Comparison of ENCODE assay signal across 9 mouse cellular contexts in genomic region chr6:52211170-52211935, GRCm38 (mm10). TPM values are rescaled to one million over a fixed set of nuclear protein-coding genes. Genes with fewer than 3 reads are reported as not detected.
DNase-seq lines count a peak whose midpoint lies in the region; ATAC-seq and TF ChIP-seq lines count a peak whose summit lies in the region.
"Had no signal": no experiment of that assay in that cellular context is flagged by ENCODE, and none has a peak within 500 bp of the region (broad histone marks: within the 10 kb centered on the region; RNA-seq: fewer than 3 reads in every experiment).

No protein-coding gene starts in this region.

- H3K9ac ChIP-seq in forebrain, embryonic 13.5 days, result no peak overlapping the region

- H3K27ac ChIP-seq in bone marrow macrophage, adult 2 months (ENCODE audit: insufficient read depth, low read depth, low read length), result no peak overlapping the region
- H3K27ac ChIP-seq in forebrain, embryonic 13.5 days, result no peak overlapping the region
- no peak overlapping the region for H3K27ac ChIP-seq in hindbrain, embryonic 10.5 days

- peak; percentile 81 for DNase-seq in hindbrain, embryonic 10.5 days (ENCODE audit: low spot score)
- DNase-seq in layer of hippocampus, adult 9-11 months, result peak; percentile 26
- DNase-seq in lung, postnatal 25 days (ENCODE audit: low spot score), result peak; percentile 72
- DNase-seq in ovary, postnatal 36 days (ENCODE audit: low spot score), result peak; percentile 76
- peak; percentile 82 for DNase-seq in urinary bladder, postnatal 25 days (ENCODE audit: low spot score)

- no peak overlapping the region for H3K4me2 ChIP-seq in forebrain, embryonic 13.5 days

- 1% methylated on average over 37 of the region's 37 CpGs for WGBS in forebrain, embryonic 13.5 days
- under 1% methylated on average over 37 of the region's 37 CpGs for WGBS in hindbrain, embryonic 10.5 days

- H3K4me3 ChIP-seq in E14TG2a.4 (replicated peaks; ENCODE audit: low read length), result 0 out of 2 replicates have a peak overlapping the region, but pooled peaks have one; percentile 26
- peak overlapping the region; percentile 55 for H3K4me3 ChIP-seq in bone marrow macrophage, adult 2 months (ENCODE audit: insufficient read depth, low read length)
- H3K4me3 ChIP-seq in forebrain, embryonic 13.5 days, result no peak overlapping the region
- no peak overlapping the region for H3K4me3 ChIP-seq in hindbrain, embryonic 10.5 days

- no peak for TF ChIP-seq POLR2A in bone marrow macrophage, adult 2 months (IDR thresholded peaks at IDR 0.05; ENCODE audit: borderline replicate concordance, low read depth, low read length)

- TF ChIP-seq CTCF in E14TG2a.4 (conservative IDR thresholded peaks at IDR 0.05; ENCODE audit: low read length), result no peak
- peak; percentile 10; the same call in 1 of the 2 replicates for TF ChIP-seq CTCF in bone marrow macrophage, adult 2 months (IDR thresholded peaks at IDR 0.05; ENCODE audit: low read depth, low read length)

- peaks cover 50% of the 10 kb centered on the region for H3K4me1 ChIP-seq in E14TG2a.4 (replicated peaks; ENCODE audit: low read depth, low read length)
- H3K4me1 ChIP-seq in bone marrow macrophage, adult 2 months (ENCODE audit: control insufficient read depth, insufficient read depth, low read length), result peaks cover 4% of the 10 kb centered on the region
- H3K4me1 ChIP-seq in forebrain, embryonic 13.5 days, result 0 out of 2 replicates have a peak, but pooled peaks cover 8% of the 10 kb centered on the region
- H3K4me1 ChIP-seq in hindbrain, embryonic 10.5 days (replicated peaks), result peaks cover 9% of the 10 kb centered on the region

- H3K36me3 ChIP-seq in E14TG2a.4 (ENCODE audit: insufficient read depth, low read length), result no peaks in the 10 kb centered on the region
- H3K36me3 ChIP-seq in forebrain, embryonic 13.5 days (ENCODE audit: poor library complexity, severe bottlenecking), result no peaks in the 10 kb centered on the region
- H3K36me3 ChIP-seq in hindbrain, embryonic 10.5 days, result no peaks in the 10 kb centered on the region

- H3K27me3 ChIP-seq in E14TG2a.4 (ENCODE audit: insufficient read depth, low read length), result peaks cover 98% of the 10 kb centered on the region
- H3K27me3 ChIP-seq in forebrain, embryonic 13.5 days, result peaks cover 100% of the 10 kb centered on the region
- peaks cover 100% of the 10 kb centered on the region for H3K27me3 ChIP-seq in hindbrain, embryonic 10.5 days (ENCODE audit: insufficient read depth, poor library complexity, severe bottlenecking)

- peak; percentile 48 for ATAC-seq in forebrain, embryonic 13.5 days

- H3K9me3 ChIP-seq in E14TG2a.4 (ENCODE audit: low read length), result no peaks in the 10 kb centered on the region
- H3K9me3 ChIP-seq in forebrain, embryonic 13.5 days (replicated peaks), result no peaks in the 10 kb centered on the region
- H3K9me3 ChIP-seq in hindbrain, embryonic 10.5 days, result no peaks in the 10 kb centered on the region

RNA-seq across cellular contexts. Expression of gene Hoxa3, which starts 1.8 kb away (rescaled TPM):
- not detected in 2 replicates for polyA plus RNA-seq in bone marrow macrophage, adult 2 months (2012; ENCODE audit: insufficient read depth, insufficient read length, missing spikeins)
- polyA plus RNA-seq in forebrain, embryonic 13.5 days (2015; fragmentation: Nextera tagmentation; extraction: Ambion mirVana), result not detected in 2 replicates
- polyA plus RNA-seq in hindbrain, embryonic 10.5 days (2016; fragmentation: Nextera tagmentation; extraction: Ambion mirVana), result 3.6 and 9.7 TPM in 2 replicates
- polyA plus RNA-seq: frontal cortex, adult 2 months had no signal

RNA-seq across cellular contexts. Expression of gene Gm28308, which starts 1.8 kb away (rescaled TPM):
- polyA plus RNA-seq in bone marrow macrophage, adult 2 months (2012; ENCODE audit: insufficient read depth, insufficient read length, missing spikeins), result not detected in 2 replicates
- polyA plus RNA-seq in forebrain, embryonic 13.5 days (2015; fragmentation: Nextera tagmentation; extraction: Ambion mirVana), result not detected in 2 replicates
- polyA plus RNA-seq in hindbrain, embryonic 10.5 days (2016; fragmentation: Nextera tagmentation; extraction: Ambion mirVana), result not detected in 2 replicates
- polyA plus RNA-seq: frontal cortex, adult 2 months had no signal

RNA-seq across cellular contexts. Expression of gene Hoxa6, which starts 2.8 kb away (rescaled TPM):
- not detected in 2 replicates for polyA plus RNA-seq in bone marrow macrophage, adult 2 months (2012; ENCODE audit: insufficient read depth, insufficient read length, missing spikeins)
- not detected in 2 replicates for polyA plus RNA-seq in forebrain, embryonic 13.5 days (2015; fragmentation: Nextera tagmentation; extraction: Ambion mirVana)
- polyA plus RNA-seq in hindbrain, embryonic 10.5 days (2016; fragmentation: Nextera tagmentation; extraction: Ambion mirVana), result not detected in 2 replicates
- polyA plus RNA-seq: frontal cortex, adult 2 months had no signal

RNA-seq across cellular contexts. Expression of gene Hoxa5, which starts 7.0 kb away (rescaled TPM):
- polyA plus RNA-seq in bone marrow macrophage, adult 2 months (2012; ENCODE audit: insufficient read depth, insufficient read length, missing spikeins), result not detected in 2 replicates
- not detected in 2 replicates for polyA plus RNA-seq in forebrain, embryonic 13.5 days (2015; fragmentation: Nextera tagmentation; extraction: Ambion mirVana)
- polyA plus RNA-seq in hindbrain, embryonic 10.5 days (2016; fragmentation: Nextera tagmentation; extraction: Ambion mirVana), result 1.8 TPM in 1 of 2 replicates, not detected in the other
- polyA plus RNA-seq: frontal cortex, adult 2 months had no signal

RNA-seq across cellular contexts. Expression of gene Hoxa7, which starts 10.3 kb away (rescaled TPM):
- polyA plus RNA-seq in bone marrow macrophage, adult 2 months (2012; ENCODE audit: insufficient read depth, insufficient read length, missing spikeins), result not detected in 2 replicates
- not detected in 2 replicates for polyA plus RNA-seq in forebrain, embryonic 13.5 days (2015; fragmentation: Nextera tagmentation; extraction: Ambion mirVana)
- polyA plus RNA-seq in hindbrain, embryonic 10.5 days (2016; fragmentation: Nextera tagmentation; extraction: Ambion mirVana), result not detected in 2 replicates
- polyA plus RNA-seq: frontal cortex, adult 2 months had no signal

Comparison
In these comparisons a context has a peak if more than half of its experiments do, and no peak if none do; other contexts are left out.
1. H3K4me3 ChIP-seq: peak in E14TG2a.4 (single experiment) and bone marrow macrophage, adult 2 months (single experiment); none in forebrain, embryonic 13.5 days (single experiment) and hindbrain, embryonic 10.5 days (single experiment).
2. DNase-seq: peak in every context shown above with its lines; median percentile 82 in urinary bladder, postnatal 25 days; 81 in hindbrain, embryonic 10.5 days; 76 in ovary, postnatal 36 days; 72 in lung, postnatal 25 days; 26 in layer of hippocampus, adult 9-11 months.